Mouse (Mus musculus) lung, postnatal 0 days (tissue): Measurements from ENCODE around the gene D930020B18Rik.

Experiments used
- CTCF ChIP-seq: IDR thresholded peaks from 2 replicates; pipeline ENCODE4 v1.5.1; 2016; ENCODE audit warnings: antibody characterized with exemption, mild to moderate bottlenecking
- EP300 ChIP-seq: IDR thresholded peaks from 2 replicates; pipeline ENCODE4 v1.6.1; 2016; ENCODE audit warnings: antibody characterized with exemption, mild to moderate bottlenecking, control low read depth

DNA sequence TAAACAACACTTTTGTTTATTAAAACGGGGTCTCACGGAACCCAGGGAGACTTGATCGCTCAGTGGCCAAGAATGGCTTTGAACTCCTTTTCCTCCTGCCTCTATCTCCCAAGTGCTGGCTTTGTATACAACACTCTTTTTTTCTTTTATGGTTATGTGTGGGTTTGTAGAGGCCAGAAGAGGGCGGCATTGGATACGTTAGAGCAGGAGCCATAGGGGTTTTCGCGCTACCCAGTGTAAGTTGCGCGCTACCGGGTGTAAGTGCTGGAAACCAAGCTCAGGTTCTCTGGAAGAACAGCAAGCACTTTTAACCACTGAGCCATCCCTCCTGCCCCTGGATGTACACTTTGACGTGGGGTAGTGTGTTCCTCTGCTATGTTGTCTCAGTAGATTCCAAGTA, 53.2 kb downstream of the D930020B18Rik start:
- peak; percentile 13; the same call in 1 of the 2 replicates for TF ChIP-seq CTCF
- TF ChIP-seq EP300 = no peak
